Mouse (Mus musculus) lung, embryonic 16.5 days (tissue): ENCODE measurements around the gene Slc29a1. TPM values are rescaled to one million over a fixed set of nuclear protein-coding genes. Genes with fewer than 3 reads are reported as not detected.
A peak's percentile ranks its signal among the peaks of the same experiment; 100 is the strongest.

Experiments
- ATAC-seq: fragments of 200-750 bp; cut with Nextera tagmentation; 2 replicates; pipeline ENCODE4 v1.8.0; 2017; ENCODE audit warnings: low read depth, mild to moderate bottlenecking, moderate library complexity
- H3K27ac ChIP-seq: fragments of 300-500 bp; sonication (generic); 2 replicates; pipeline ENCODE4 v1.5.1; 2014; ENCODE audit warnings: mild to moderate bottlenecking, control low read depth, low read length
- H3K27me3 ChIP-seq: fragments of 300-500 bp; sonication (generic); 2 replicates; pipeline ENCODE4 v1.6.1; 2014; ENCODE audit warnings: low read depth, low read length, mixed read lengths; ENCODE audit not compliant: control insufficient read depth, insufficient read depth
- H3K36me3 ChIP-seq: fragments of 300-500 bp; sonication (generic); 2 replicates; pipeline ENCODE4 v1.6.1; 2014; ENCODE audit warnings: low read length; ENCODE audit not compliant: control insufficient read depth, insufficient read depth
- H3K4me1 ChIP-seq: fragments of 300-500 bp; sonication (generic); replicated peaks from 2 replicates; pipeline ENCODE4 v1.6.1; 2014; ENCODE audit warnings: low read length, mixed read lengths; ENCODE audit not compliant: control insufficient read depth, insufficient read depth
- H3K4me2 ChIP-seq: fragments of 300-500 bp; sonication (generic); 2 replicates; pipeline ENCODE4 v1.6.1; 2014; ENCODE audit warnings: low read depth, low read length, control low read depth
- H3K4me3 ChIP-seq: fragments of 300-500 bp; sonication (generic); 2 replicates; pipeline ENCODE4 v1.5.1; 2014; ENCODE audit warnings: mild to moderate bottlenecking, low read length, control low read depth
- H3K9ac ChIP-seq: fragments of 300-500 bp; sonication (generic); 2 replicates; pipeline ENCODE4 v1.6.1; 2014; ENCODE audit warnings: low read length, control low read depth
- H3K9me3 ChIP-seq: fragments of 300-500 bp; sonication (generic); 2 replicates; pipeline ENCODE4 v1.6.1; 2016; ENCODE audit warnings: low read length; ENCODE audit not compliant: control insufficient read depth
- WGBS: fragments of 180-500 bp; shearing (Covaris S2); extraction: QIAGEN DNeasy Blood & Tissue Kit; methylation state at CpG from one replicate; pipeline ENCODE4 v1.1.7; 2014; 5-methylcytosine and 5-hydroxymethylcytosine counted together
- polyA plus RNA-seq: library from polyadenylated mRNA; unstranded; fragments of >200 nt; fragmentation: Nextera tagmentation; extraction: Ambion mirVana; gene quantifications from 2 replicates; pipeline ENCODE4 v1.2.1, GENCODE M21; 2015

Slc29a1 gene
- polyA plus RNA-seq, 1 experiment from 2014 or later: 100 TPM

- H3K4me3 ChIP-seq: no peak overlapping the region
- no peak overlapping the region for H3K4me2 ChIP-seq
- no peaks in the 10 kb centered on the region for H3K36me3 ChIP-seq
- H3K27ac ChIP-seq: no peak overlapping the region
- no peak overlapping the region for H3K9ac ChIP-seq
- H3K27me3 ChIP-seq: no peaks in the 10 kb centered on the region
- peaks cover 10% of the 10 kb centered on the region; the same call in 1 of the 2 replicates for H3K4me1 ChIP-seq
- H3K9me3 ChIP-seq: no peaks in the 10 kb centered on the region
- ATAC-seq: no peak
- WGBS: 69% methylated on average over 4 of the region's 4 CpGs
Observed at GRCm38 (mm10) chr17:45616046-45616650, 16.7 kb upstream of the Slc29a1 start.

DNA sequence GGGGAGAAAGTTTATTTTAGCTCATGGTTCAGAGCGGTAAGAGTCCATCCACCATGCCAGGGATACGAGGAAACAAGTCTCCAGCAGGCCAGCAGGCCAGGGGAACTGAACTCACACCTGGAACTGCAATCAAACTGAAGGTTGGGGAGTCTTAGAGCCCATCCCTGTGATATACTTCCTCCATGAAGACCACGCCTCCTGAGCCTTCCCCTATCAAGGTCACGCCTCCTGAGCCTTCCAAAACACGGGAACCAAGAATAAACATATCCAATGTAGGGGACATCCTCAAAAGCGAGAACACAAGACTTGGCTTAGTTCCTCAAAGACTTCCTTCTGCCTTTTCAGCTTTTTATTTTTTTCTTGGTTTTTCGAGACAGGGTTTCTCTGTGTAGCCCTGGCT is 13.5 kb upstream of the Slc29a1 start:
- Histone ChIP-seq H3K27ac (no peak overlapping the region), H3K36me3 (no peaks in the 10 kb centered on the region), H3K4me2 (no peak overlapping the region), H3K9ac (no peak overlapping the region), H3K4me3 (no peak overlapping the region), H3K27me3 (no peaks in the 10 kb centered on the region), H3K4me1 (0 out of 2 replicates have a peak, but pooled peaks cover 5% of the 10 kb centered on the region), H3K9me3 (no peaks in the 10 kb centered on the region)
- no peak for ATAC-seq
- WGBS: 65% methylated on average over 7 of the region's 7 CpGs

GRCm38 (mm10) chr17:45612008-45612407 is 12.6 kb upstream of the Slc29a1 start:
- ATAC-seq: no peak
- H3K36me3 ChIP-seq: no peaks in the 10 kb centered on the region
- 67% methylated on average over 8 of the region's 8 CpGs for WGBS
- peaks cover 3% of the 10 kb centered on the region; the same call in 1 of the 2 replicates for H3K9me3 ChIP-seq
- H3K27me3 ChIP-seq: no peaks in the 10 kb centered on the region
- no peak overlapping the region for H3K9ac ChIP-seq
- H3K4me2 ChIP-seq: no peak overlapping the region
- no peak overlapping the region for H3K27ac ChIP-seq
- H3K4me3 ChIP-seq: no peak overlapping the region
- 0 out of 2 replicates have a peak, but pooled peaks cover 5% of the 10 kb centered on the region for H3K4me1 ChIP-seq

- Histone ChIP-seq H3K27me3 (no peaks in the 10 kb centered on the region), H3K27ac (peak overlapping the region; percentile 10), H3K4me3 (no peak overlapping the region), H3K9ac (no peak overlapping the region), H3K4me1 (0 out of 2 replicates have a peak, but pooled peaks cover 5% of the 10 kb centered on the region), H3K4me2 (no peak overlapping the region), H3K36me3 (no peaks in the 10 kb centered on the region), H3K9me3 (peaks cover 3% of the 10 kb centered on the region; the same call in 1 of the 2 replicates)
- WGBS: 29% methylated on average over 5 of the region's 5 CpGs
- ATAC-seq: peak; percentile 71
Observed at GRCm38 (mm10) chr17:45610144-45610866, 10.9 kb upstream of the Slc29a1 start.

- no peak for ATAC-seq
- no peak overlapping the region for H3K9ac ChIP-seq
- peaks cover 3% of the 10 kb centered on the region; the same call in 1 of the 2 replicates for H3K9me3 ChIP-seq
- H3K27me3 ChIP-seq: no peaks in the 10 kb centered on the region
- 82% methylated on average over 4 of the region's 4 CpGs for WGBS
- H3K27ac ChIP-seq: no peak overlapping the region
- H3K4me2 ChIP-seq: no peak overlapping the region
- H3K36me3 ChIP-seq: no peaks in the 10 kb centered on the region
- 0 out of 2 replicates have a peak, but pooled peaks cover 5% of the 10 kb centered on the region for H3K4me1 ChIP-seq
- H3K4me3 ChIP-seq: no peak overlapping the region
Observed at GRCm38 (mm10) chr17:45608396-45608795, 9.0 kb upstream of the Slc29a1 start.

GRCm38 (mm10) chr17:45606992-45607879 is 7.8 kb upstream of the Slc29a1 start:
- Histone ChIP-seq H3K4me1 (0 out of 2 replicates have a peak, but pooled peaks cover 5% of the 10 kb centered on the region), H3K36me3 (no peaks in the 10 kb centered on the region), H3K27ac (no peak overlapping the region), H3K27me3 (no peaks in the 10 kb centered on the region), H3K9ac (no peak overlapping the region), H3K4me3 (no peak overlapping the region), H3K4me2 (no peak overlapping the region), H3K9me3 (peaks cover 3% of the 10 kb centered on the region; the same call in 1 of the 2 replicates)
- ATAC-seq: no peak
- WGBS: 75% methylated on average over 15 of the region's 15 CpGs

DNA sequence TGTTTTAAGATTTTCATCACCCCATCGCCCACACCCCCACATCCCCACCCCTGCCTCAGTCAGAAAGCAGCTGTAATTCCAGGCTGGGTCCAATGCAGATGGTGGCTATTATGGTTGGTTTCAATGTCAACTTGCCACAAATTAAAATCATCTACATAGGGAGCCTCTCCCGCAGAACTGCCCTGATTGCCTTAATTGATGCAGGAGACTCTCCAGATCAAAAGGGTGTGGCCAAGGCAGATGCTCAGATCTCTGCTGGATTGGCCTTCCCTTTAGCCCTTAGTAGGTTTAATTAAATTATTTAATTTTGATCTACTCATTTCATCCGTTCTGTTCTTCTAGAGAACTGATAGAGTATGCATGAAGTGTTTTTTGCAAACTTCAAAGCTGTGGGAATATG is 3.6 kb upstream of the Slc29a1 start:
- H3K27me3 ChIP-seq: 0 out of 2 replicates have a peak, but pooled peaks cover 2% of the 10 kb centered on the region
- no peak overlapping the region for H3K27ac ChIP-seq
- H3K9me3 ChIP-seq: peaks cover 3% of the 10 kb centered on the region; the same call in 1 of the 2 replicates
- 85% methylated on average over 3 of the region's 3 CpGs for WGBS
- ATAC-seq: no peak
- H3K4me1 ChIP-seq: peaks cover 13% of the 10 kb centered on the region; the same call in 1 of the 2 replicates
- no peak overlapping the region for H3K4me2 ChIP-seq
- no peaks in the 10 kb centered on the region for H3K36me3 ChIP-seq
- H3K9ac ChIP-seq: no peak overlapping the region
- H3K4me3 ChIP-seq: no peak overlapping the region

- no peaks in the 10 kb centered on the region for H3K36me3 ChIP-seq
- H3K27ac ChIP-seq: no peak within 1 kb of the TSS
- H3K4me3 ChIP-seq: 0 out of 2 replicates have a peak within 1 kb of the TSS, but pooled peaks have one; percentile 9
- no peaks in the 10 kb centered on the region for H3K9me3 ChIP-seq
- 0 out of 2 replicates have a peak, but pooled peaks cover 2% of the 10 kb centered on the region for H3K27me3 ChIP-seq
- ATAC-seq: no peak
- H3K4me2 ChIP-seq: peak within 1 kb of the TSS; percentile 29
- peak within 1 kb of the TSS; percentile 21 for H3K9ac ChIP-seq
- peaks cover 14% of the 10 kb centered on the region for H3K4me1 ChIP-seq
- WGBS: 52% methylated on average over 6 of the region's 6 CpGs
Observed at GRCm38 (mm10) chr17:45601877-45602304, 2.5 kb upstream of the Slc29a1 start, which contains the start of gene Mymx. Gene Mymx (minus strand): TSS chr17:45602102.
